Mouse (Mus musculus) left cerebral cortex, postnatal 4 days (tissue): ENCODE results near the gene Rufy4. TPM values are rescaled to one million over a fixed set of nuclear protein-coding genes. Genes with fewer than 3 reads are reported as not detected.

Source experiments
- DNase-seq: peaks from one replicate; pipeline ENCODE4 v3.0.0-alpha.2; 2022
- intact Hi-C: fragments of 180-260 bp; cut with DNase I; formaldehyde crosslinking; loops from one replicate; pipeline ENCODE4 v1.15.1; 2025
- total RNA-seq, 2 experiments: library from RNA; stranded (reverse); gene quantifications; 2 replicates each; pipeline ENCODE4 v1.2.3; 2021

Gene Rufy4
- total RNA-seq, 2 experiments from 2014 or later = 0.20 TPM; not detected in 1

DNA sequence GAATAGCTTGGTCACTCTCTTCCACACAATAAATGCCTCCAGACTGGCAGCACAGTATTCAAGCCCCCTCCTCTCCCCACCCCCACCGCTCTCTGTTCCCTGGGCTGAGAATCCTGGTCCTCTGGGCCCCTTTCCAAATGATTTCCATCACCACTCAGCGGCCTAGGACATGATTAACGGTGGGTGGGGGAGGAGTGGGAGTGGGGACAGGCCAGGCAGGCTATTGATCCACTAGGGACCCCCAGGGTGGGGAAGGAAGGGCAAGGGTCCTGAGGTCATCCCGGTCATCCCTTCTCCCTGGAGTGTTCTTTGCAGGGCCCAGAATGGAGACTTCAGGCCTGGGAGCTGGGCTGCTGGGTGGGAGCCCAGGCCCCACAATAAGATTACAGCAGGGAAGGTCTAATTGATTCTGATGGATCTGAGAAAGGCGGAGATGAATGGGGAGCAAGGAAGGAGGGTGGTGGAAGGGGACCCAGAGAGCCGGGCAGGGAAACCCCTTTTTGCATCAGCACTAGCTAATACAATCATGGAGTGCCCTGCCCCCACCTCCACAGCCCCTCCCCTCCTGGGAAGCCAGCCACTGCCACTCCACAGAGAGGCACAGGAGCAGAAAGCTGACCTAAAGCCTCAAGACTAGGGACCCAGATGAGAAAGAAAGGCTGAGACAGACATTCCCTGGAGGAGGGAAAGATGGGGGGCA, 21.5 kb upstream of the Rufy4 start:
- intact Hi-C loops = no loop called here
- DNase-seq = peak; percentile 69

DNA sequence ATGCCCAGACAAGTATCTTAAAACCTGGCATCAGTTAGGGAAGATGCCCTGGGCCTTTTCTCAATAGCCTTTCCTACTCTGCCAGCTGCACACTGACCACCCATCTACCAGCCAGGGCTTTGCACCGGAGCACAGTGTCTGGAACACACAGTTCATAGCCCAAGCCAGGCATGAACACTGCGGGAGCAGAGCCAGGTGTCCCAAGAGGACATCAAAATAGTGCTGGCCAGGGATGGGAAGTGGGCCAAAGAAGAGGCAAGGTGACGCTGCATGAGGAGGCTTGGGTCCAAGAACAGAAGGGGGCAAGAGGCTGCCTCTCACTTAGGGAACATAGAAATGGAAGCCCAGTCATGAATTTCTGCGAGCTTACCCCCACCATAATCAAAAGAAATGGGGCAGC, 19.7 kb upstream of the Rufy4 start:
- no peak for DNase-seq
- intact Hi-C loops = no loop called here

DNA sequence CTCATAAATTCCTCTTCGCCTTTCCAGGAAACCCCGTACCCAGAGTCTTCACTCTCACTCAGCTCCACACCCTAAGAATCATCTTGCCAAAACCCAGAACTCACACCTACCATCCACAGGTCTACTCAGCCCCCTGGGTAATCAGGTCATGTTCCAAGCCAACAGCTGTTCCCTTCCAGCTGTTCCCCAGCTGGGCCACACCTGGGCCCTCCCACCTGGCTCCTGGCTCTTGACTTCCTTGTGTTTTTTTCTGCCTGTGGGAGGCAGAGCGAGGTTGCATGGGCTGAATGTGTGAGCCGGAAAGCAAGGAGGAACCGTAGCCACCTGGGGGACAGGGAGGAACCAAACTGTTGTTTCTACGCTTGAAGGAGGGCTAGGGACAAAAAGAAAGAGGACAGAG, 19.1 kb upstream of the Rufy4 start:
- intact Hi-C loops = no loop called here

DNA sequence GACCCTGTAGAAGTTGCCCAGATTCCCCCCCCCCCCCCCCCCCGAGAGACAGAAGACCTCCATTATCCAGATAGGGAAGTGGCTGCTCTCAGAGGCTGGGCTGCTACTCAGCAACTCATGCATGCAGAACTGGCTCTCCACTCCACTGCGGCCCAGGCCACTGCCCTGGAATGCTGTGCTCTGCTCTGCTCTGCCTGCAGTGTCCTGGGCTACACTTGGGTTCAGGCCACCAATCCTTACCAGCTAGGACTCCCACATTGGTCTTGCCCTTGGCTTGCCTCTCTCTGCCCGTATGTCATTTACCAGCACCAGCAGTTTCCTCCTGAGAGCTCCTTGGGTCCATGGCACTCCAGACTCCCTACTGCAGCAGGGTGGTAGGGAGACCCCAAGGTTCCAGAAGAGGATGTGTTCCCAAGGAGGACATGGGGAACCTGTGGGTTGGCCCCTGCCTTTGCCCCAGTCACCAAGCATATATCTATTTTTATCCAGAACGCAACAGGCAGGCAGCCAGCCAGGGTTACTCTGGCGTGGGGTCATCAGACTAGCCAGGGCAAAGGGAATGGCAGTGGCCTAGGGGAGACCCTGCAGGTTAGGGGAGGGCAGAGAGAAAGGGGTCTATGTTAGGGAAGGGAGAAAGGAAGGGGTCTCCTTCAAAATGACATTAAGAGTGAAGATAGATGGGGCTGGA, 17.3 kb upstream of the Rufy4 start:
- no peak for DNase-seq
- intact Hi-C loops = no loop called here

More for the DNA sequence above, 19.1 kb upstream of the Rufy4 start:
- no peak for DNase-seq

DNA sequence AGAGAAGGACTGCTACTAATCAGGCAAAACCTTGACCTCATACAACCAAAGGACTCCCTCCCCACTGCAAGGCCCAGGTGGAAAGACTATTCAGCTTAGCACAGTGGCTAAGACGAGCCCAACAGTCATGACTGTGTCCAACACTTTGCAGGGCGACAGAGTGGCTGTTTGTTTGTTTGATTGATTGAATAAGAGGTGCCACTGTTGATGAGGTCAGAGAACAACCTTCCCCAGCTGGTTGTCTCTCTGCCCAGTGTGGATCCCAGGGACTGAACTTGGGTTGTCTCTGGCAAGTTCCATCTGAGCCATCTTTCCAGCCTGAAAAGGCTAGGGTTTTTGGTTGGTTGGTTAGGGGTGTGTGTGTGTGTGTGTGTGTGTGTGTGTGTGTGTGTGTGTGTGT, 15.7 kb upstream of the Rufy4 start:
- intact Hi-C loops = no loop called here
- no peak for DNase-seq

DNA sequence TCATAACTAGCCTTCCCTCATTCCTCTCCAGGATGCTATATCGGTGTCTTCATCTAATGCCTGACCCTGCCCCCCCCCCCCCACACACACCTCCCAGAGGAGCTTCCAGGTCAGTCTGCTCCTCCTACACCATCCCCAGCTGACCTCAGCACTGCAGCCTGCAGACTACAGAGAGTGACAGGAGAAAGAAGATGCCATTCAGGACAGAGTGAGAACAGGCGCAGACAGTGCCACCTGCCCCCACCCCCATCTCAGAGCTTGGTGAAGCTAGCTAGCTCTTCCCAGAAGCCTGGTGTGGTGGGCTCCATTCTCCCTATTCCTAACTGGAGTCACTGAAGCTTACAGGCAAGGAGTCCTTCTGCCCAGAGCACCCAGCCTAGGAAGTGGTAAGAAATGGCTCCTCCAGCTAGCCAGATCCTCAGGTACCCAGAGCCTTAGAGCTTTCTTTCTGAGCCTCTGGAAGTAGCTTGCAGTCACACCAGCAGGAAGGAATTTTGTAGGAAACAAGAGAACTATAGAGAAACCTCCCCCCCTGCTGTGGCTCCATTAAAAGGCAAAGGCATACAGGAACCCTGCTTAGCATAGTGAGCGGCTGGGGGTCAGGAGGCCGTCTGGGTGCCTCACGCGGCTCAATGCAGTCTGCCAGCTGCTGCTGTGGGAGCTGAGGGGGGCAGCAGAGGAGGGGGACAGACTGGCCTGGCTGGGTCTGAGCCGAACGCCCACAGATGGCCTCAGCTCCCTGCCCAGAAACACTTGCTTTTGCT, 14.2 kb upstream of the Rufy4 start:
- intact Hi-C loops = no loop called here
- peak; percentile 79 for DNase-seq

DNA sequence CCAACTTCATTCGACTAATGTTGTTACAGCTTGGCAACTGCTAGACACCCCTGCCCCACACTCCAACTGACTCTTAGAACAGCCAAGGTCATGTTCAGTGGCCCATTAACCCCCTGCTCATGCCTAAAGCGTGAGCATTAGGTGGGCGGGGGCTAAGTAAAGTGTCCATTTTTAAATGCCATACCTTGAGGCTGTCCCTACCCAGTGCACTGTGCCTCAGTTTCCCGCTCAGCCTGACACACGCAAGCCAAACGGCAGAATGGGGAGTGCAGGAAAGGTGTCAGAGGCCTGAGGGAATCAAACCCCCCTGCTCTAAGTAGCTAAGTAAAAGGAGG, 13.7 kb upstream of the Rufy4 start:
- intact Hi-C loops = no loop called here
- no peak for DNase-seq

DNA sequence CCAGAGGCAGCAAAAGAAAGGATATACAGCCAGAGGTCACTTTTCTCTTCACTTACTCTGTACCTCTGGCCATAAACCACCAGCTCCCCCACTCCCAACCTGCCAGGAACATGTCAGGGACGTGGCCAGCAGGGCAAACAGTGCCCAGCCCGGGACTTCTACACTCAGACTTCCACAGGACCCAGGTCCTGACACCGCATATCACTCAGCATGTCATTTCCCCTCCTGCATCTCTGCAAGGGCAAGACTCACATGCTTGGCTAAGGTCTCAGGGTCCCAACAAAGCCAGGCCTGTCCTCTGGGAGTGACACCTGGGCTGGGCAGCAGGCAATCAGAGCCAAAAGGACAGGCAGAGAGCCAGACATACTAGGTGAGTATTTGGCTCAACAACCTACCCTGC, 12.3 kb upstream of the Rufy4 start:
- intact Hi-C loops = no loop called here
- DNase-seq = no peak

DNA sequence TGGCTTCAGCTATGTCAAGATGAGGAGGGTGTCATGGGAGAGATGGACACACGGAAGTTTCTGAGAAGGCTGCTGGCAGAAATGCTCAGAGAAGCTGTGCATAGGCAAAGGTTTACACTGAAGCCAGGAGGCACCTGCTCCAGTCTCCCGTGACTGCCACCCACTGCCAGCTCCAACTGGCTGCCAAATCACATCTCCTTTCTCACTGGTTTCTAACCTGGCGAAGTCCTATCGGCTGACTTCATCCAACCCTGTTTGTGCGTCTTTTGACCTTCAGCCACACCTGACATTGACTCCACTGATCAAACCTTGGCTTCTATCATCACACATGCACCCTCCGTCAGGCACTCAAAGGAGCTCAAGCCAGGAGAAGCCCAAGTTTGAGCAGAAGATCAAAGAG, 7.5 kb upstream of the Rufy4 start:
- DNase-seq = no peak

DNA sequence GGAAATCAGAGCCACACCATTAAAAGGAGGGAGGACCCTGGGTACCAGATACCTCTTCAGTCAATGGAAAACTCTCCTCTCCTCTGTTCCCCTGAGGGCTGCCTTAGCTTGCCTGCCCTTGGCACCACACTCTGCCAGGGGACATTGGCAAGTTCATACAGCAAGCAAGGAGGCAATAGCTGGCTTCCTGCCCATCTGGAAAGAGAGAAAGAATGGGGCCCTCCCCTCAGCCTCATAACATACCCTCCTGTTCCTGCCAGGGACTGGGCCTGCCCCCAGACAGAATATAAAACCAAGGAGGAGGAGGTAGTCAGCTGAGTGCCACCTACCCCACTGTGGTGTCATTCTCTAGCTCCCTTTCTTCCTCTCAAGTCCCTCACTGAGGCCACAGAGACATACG, 6.2 kb upstream of the Rufy4 start:
- intact Hi-C loops = no loop called here

More for the DNA sequence above, 7.5 kb upstream of the Rufy4 start:
- intact Hi-C loops = no loop called here

DNA sequence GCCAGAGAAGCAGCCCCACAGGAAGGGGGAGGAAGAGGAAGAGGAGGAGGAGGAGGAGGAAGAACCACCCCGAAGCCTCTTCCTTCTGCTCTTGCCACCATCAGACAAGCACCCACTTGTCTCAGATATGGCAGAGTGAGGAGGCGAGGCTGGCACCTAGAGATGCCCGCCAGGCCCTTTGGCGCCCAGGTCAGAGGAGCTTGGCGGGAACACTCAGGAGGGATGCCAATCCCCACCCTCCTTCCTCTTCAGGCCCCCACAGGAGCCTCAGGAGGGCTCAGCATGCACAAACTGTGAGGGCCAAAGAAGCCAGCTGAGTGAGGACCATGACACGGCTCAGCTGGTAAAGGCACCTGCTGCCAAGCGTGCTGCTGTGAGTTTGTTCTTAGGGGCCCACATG, 4.2 kb upstream of the Rufy4 start:
- DNase-seq = no peak
- intact Hi-C loops = no loop called here

More for the DNA sequence above, 6.2 kb upstream of the Rufy4 start:
- peak; percentile 76 for DNase-seq

DNA sequence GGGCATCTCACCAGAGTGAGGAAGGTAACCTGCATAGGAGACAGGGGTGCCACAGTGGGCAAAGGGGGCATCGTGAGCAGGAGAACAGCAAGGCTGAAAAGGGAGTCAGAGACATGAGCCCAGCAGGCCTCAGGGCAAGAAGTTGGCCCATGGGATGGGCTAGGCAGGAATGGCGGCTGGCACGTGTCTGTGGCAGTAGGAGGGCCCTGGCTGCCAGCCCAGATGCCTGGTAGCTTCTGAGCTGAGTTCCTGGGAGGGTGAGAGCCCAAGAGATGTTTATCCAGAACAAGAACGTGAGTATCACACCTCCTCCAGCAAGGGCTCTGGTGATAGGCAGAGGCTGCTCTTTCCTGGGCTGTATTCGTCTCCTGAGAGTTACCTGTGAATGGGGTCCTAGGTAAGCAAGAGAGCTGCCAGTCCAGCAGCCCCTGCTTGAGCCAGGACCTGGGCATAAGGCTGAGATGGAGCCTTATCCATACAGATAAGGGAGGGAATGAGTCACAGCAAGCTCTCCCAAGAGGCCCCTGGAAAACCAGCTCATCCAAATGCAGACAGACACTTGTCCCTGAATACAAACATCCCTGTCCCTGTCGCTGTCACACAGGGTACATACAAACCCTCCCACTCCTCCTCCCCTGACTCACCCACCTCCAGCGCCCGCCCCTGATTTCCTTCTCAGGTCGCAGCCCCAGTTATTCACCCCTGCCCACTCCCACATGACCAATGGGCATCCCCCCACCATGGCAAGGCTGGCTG, 3.3 kb upstream of the Rufy4 start:
- intact Hi-C loops = no loop called here
- DNase-seq = peak; percentile 77

DNA sequence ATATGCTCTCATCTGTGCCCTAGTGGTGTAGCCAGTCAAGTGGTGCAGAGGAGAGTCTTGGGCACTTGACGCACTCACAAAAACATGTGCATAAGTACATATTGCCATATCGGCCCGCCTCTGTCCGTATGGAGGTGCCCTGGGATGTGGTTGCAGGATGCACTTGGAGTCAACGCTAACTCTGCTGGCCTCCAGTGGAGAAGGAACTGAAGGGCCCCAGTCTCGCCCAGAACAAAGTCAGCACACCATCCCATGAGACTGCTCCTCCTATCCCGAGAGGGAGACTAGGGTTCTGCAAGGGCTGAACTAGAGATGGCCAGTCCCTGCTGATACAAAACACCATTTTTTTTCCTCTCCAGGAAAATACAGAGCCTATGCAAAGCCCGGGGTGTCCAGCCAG, 2.1 kb upstream of the Rufy4 start:
- no peak for DNase-seq
- intact Hi-C loops = no loop called here

DNA sequence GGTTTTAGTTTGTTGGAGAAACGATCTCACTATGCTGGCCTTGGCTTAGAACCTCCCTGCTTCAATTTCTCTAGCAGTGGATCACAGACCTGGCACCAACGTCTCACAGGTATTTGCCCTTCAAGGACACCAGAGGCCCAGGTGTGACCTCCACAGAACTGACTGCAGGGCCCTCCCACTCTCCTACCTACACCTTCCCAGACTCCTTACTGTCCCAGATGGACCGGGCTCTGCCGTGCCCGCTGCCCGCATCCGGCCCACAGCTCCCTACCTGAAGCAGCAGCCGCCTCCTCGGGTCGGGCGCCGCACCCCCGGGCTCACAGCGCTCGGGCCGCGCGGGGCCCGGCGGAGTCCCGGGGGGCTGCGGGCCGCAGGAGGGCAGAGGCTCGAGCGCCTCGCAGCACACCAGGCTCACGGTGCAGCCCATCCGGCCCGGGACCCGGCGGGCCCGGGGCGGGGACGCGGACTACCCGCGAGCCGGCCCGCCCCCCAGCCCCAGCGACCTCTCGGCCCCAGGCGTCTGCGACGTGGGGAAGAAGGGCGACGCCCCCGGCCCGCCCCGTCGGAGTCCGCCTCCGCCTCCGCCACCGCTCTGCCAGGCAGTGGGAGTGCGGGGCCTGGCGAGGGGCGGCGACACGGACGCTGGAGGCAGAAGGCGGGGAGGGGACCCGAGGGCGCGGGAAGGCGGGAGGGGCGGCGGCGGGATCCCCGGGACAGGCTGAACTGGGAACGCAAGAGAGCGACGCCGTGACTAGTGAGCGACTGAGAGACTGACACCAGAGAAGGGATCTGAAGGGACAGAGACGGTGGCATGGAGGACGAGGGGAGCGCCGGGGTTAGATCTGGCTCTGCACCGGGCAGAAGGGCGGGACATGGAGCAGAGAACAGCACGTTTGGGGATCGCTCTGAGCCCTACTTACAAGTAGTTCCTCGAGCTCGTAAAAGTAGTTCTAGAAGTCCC, 1.0 kb upstream of the Rufy4 start, which contains the start of gene Tns1:
Gene Tns1 (minus strand): TSS at position 429 of the 961 bp plus-strand sequence.
- peak; percentile 33 for DNase-seq
- intact Hi-C loops = loop anchor here (2.0 kb wide), 1 partner anchor 222 kb away; no protein-coding TSS in a partner anchor

DNA sequence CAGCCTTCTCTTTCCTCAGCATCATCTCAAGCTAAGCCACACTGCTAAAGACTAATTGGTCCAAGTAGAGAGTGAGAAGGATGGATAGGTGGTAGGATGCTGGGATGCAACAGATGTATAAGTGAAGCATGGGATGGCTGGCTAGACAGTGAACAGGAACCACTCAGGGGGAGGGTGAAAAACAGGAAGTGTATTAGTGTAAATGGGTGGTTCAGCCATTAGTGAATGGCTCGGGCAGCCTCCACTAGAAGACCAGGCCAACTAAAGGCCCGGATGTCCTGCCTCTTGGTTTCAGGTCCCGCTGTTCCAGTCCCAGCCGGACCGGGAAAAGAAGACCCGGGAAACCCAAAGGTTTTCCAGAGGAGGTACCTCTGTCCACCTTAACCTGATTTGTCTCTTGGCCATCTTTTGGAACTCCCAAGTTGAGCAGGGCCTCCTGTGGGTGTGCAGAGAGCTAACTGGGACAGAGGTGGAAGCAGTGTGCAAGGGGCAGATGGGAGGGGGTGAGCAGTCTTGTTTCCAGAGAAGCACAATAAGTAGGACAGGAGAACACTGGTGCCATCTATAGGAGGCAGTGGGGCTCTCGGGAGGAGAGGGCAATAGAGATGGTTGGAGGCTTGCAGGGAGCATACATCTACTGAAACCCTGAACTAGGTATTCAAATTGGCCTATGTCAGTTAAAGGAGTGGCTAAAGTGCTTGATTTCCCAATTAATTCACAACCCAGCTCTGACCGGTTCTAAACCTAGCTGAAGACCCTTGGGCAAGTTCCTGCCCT, 5.7 kb downstream of the Rufy4 start:
- DNase-seq = no peak
- intact Hi-C loops = no loop called here

DNA sequence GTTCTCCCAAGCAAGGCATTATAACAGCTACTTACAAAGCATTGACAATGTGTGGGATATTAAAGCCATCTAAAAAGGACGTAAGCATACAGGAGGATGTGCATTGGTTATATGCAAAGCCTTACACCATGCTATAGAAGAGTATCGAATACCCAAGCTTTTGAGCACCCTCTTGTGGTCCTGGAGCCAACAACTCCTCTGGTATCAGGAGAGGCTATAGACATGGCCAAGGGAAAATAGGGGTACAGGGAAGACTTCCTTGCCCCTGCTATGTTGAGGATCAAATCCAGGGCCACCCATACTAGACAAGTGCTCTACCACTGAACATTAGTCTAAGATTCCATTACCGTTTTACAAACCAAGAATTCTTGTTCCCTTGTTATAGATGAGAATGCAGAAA, 6.7 kb downstream of the Rufy4 start:
- intact Hi-C loops = no loop called here
- DNase-seq = no peak

DNA sequence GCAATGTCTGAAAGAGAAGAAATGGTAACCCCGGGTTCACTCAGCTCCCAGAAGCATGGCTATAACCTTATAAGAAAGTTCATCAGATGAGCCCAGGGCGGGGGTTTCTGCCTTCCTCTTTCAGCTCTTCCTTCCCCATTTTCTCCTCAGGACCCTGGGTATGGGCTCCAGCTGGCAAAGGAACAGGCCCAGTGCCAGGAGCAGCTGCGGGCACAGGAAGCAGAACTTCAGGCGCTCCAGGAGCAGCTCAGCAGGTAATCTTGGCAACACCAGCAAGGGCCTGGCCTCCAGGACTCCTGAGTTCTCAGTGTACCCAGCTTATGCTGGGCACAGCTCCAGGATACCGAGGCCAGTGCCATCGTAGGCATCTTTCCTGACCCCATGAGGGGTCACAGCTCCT, 8.6 kb downstream of the Rufy4 start:
- intact Hi-C loops = no loop called here
- DNase-seq = peak; percentile 43

DNA sequence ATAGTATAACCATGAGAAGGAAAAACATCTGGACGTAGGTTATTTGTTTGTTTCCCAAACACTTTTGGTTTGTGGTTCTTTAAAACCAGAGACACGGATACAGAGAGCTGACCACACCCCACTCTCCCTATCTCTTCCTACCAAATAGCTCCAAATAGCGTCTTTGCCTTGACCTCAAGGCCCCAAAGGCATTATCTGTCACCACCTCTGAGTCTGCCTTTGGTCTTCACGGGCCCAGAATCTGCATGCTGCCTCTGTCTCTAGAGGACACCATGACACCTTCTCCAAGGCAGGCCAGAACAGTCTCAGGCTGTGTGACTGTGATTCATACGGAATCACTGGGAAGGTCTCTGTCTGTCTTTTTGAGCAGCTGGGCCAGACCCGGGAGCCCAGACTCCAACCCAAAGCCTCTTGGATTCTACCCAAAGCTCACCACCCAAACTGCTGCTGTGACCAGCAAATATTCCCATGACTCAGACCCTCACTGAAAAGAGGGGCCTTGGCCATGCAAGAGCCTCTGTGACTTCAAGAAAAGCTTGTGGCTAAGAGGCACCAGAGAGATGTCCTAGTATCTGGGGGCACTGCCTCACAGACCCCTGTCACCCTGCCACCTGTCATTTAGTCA, 10.1 kb downstream of the Rufy4 start:
- intact Hi-C loops = no loop called here

DNA sequence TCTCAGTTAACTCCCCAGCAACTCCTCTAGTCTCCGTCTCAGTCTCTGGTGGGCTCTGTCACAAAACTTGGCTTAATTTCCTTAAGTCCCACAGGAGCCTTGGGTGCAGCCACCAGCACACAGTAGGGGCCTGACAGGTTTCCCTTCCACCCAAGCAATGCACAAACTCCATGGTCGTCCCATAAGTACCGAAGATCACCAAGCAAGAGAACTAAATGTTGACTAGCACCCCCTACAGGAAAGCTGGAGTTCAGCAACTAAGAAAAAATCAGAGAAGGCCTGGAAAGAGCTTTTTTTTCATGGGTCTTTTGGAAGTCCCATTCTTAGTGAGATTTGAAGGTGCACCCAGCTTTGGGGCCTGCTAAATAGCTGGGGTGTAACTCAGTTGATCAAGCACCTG, 14.1 kb downstream of the Rufy4 start:
- DNase-seq = no peak
- intact Hi-C loops = no loop called here

More for the DNA sequence above, 10.1 kb downstream of the Rufy4 start:
- DNase-seq = no peak
